Mouse (Mus musculus) kidney, adult 2 months (tissue): ENCODE measurements around the gene Vps26a.

Experiments used
- CTCF ChIP-seq: fragments of 200-500 bp; conservative IDR thresholded peaks from 2 replicates; pipeline ENCODE4 v1.5.1; 2011; ENCODE audit warnings: low read depth, mild to moderate bottlenecking, control low read depth, low read length, moderate library complexity, mixed read lengths; ENCODE audit not compliant: insufficient read depth, insufficient read length
- POLR2A ChIP-seq: fragments of 200-500 bp; IDR thresholded peaks from one replicate; pipeline ENCODE4 v1.6.1; 2011; ENCODE audit warnings: low read depth, low read length, control low read depth

DNA sequence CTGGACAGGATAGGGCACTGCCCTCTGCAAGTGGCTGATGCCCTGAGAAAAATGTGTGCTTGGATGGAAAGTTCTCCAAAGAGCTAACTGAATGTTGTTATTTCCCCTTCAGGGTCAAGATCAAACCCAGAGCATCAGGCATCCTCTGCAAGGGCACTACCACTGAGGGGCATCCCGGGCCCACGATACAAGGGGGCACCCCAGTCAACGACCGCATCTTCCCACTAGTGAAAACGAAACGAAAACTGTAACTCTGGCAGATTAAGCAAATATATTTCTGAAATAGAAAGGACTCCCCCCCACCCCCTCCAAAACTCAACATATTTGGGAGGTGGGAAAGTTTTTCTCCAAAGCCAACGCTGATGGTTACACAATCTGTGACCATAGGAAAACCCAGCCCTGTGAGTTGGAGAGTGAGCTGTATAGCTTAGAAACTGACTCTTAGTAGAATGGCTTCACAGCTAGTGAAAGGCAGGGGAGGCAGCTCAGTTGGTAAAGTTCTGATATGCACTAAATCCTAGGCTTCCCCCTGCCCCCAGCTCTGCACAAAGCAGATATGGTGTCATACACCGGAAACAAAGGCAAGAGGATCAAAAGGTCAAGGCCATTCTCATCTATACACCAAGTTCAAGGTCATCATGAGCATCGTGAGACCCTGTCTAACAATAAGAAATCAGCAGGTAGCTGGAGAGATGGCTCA, 14.5 kb upstream of the Vps26a start:
- TF ChIP-seq CTCF (no peak), POLR2A (no peak)
